Mouse (Mus musculus) ES-Bruce4 (cell line): ENCODE results near the gene Inpp5e. TPM values are rescaled to one million over a fixed set of nuclear protein-coding genes. Genes with fewer than 3 reads are reported as not detected.

Experiments
- H3K27ac ChIP-seq: 2 replicates; pipeline ENCODE4 v1.5.1; 2012; ENCODE audit warnings: low read length, inconsistent platforms; ENCODE audit not compliant: insufficient read depth
- H3K27me3 ChIP-seq: 2 replicates; pipeline ENCODE4 v1.6.1; 2012; ENCODE audit warnings: mild to moderate bottlenecking, low read length, inconsistent platforms; ENCODE audit not compliant: control insufficient read depth, poor library complexity, insufficient read depth, severe bottlenecking
- H3K36me3 ChIP-seq: 2 replicates; pipeline ENCODE4 v1.6.1; 2012; ENCODE audit warnings: inconsistent platforms, mild to moderate bottlenecking, low read length, moderate library complexity; ENCODE audit not compliant: control insufficient read depth, poor library complexity, insufficient read depth, severe bottlenecking
- H3K4me1 ChIP-seq: one replicate; pipeline ENCODE4 v1.8.1; 2011; ENCODE audit warnings: low read length; ENCODE audit not compliant: control insufficient read depth, insufficient read depth
- H3K4me3 ChIP-seq: 2 replicates; pipeline ENCODE4 v1.5.1; 2011; ENCODE audit warnings: low read depth, mild to moderate bottlenecking, low read length
- H3K9ac ChIP-seq: 2 replicates; pipeline ENCODE4 v1.6.1; 2012; ENCODE audit warnings: low read depth, mild to moderate bottlenecking, inconsistent platforms; ENCODE audit not compliant: poor library complexity, severe bottlenecking
- H3K9me3 ChIP-seq: replicated peaks from 2 replicates; pipeline ENCODE4 v1.6.1; 2012; ENCODE audit warnings: mild to moderate bottlenecking, low read length, inconsistent platforms; ENCODE audit not compliant: control insufficient read depth, poor library complexity, insufficient read depth, severe bottlenecking
- CTCF ChIP-seq: IDR thresholded peaks from one replicate; pipeline ENCODE4 v1.8.1; 2011; ENCODE audit warnings: low read depth, low read length
- EP300 ChIP-seq: IDR thresholded peaks from 2 replicates; pipeline ENCODE4 v1.6.1; 2011; ENCODE audit warnings: low read depth, low read length; ENCODE audit not compliant: insufficient read depth
- POLR2A ChIP-seq: IDR thresholded peaks from one replicate; pipeline ENCODE4 v1.8.1; 2011; ENCODE audit warnings: low read length; ENCODE audit not compliant: insufficient read depth
- polyA plus RNA-seq: library from polyadenylated mRNA; stranded (reverse); fragments of >200 nt; gene quantifications from 2 replicates; pipeline ENCODE4 v1.2.4, GENCODE M21; 2011; ENCODE audit warnings: low read depth; ENCODE audit not compliant: missing spikeins, insufficient read depth, insufficient read length

Inpp5e gene
- polyA plus RNA-seq, 1 experiment: 15.3 TPM

- no peak for TF ChIP-seq CTCF
- no peak for TF ChIP-seq POLR2A
- no peak for TF ChIP-seq EP300
Measured at GRCm38 (mm10) chr2:26424541-26424940, 15.5 kb upstream of the Inpp5e start.

GRCm38 (mm10) chr2:26423086-26423485 is 14.1 kb upstream of the Inpp5e start:
- Histone ChIP-seq H3K27ac (no peak overlapping the region), H3K9ac (no peak overlapping the region), H3K4me3 (no peak overlapping the region), H3K9me3 (no peaks in the 10 kb centered on the region), H3K27me3 (no peaks in the 10 kb centered on the region), H3K36me3 (peaks cover 62% of the 10 kb centered on the region), H3K4me1 (no peaks in the 10 kb centered on the region)
- TF ChIP-seq POLR2A (no peak), CTCF (no peak), EP300 (no peak)

More at GRCm38 (mm10) chr2:26424541-26424940, 15.5 kb upstream of the Inpp5e start:
- Histone ChIP-seq H3K9ac (no peak overlapping the region), H3K27me3 (no peaks in the 10 kb centered on the region), H3K27ac (no peak overlapping the region), H3K36me3 (peaks cover 66% of the 10 kb centered on the region), H3K4me3 (no peak overlapping the region), H3K4me1 (no peaks in the 10 kb centered on the region), H3K9me3 (no peaks in the 10 kb centered on the region)

- no peak for TF ChIP-seq POLR2A
- TF ChIP-seq CTCF: no peak
- TF ChIP-seq EP300: no peak
- no peak overlapping the region for H3K9ac ChIP-seq
Measured at GRCm38 (mm10) chr2:26421969-26422368, 13.0 kb upstream of the Inpp5e start.

GRCm38 (mm10) chr2:26418120-26418519 is 9.1 kb upstream of the Inpp5e start:
- no peaks in the 10 kb centered on the region for H3K9me3 ChIP-seq
- H3K4me3 ChIP-seq: no peak overlapping the region
- no peak overlapping the region for H3K27ac ChIP-seq
- TF ChIP-seq CTCF: no peak
- peaks cover 59% of the 10 kb centered on the region for H3K36me3 ChIP-seq
- H3K9ac ChIP-seq: no peak overlapping the region
- no peaks in the 10 kb centered on the region for H3K4me1 ChIP-seq
- no peaks in the 10 kb centered on the region for H3K27me3 ChIP-seq

More at GRCm38 (mm10) chr2:26421969-26422368, 13.0 kb upstream of the Inpp5e start:
- no peak overlapping the region for H3K27ac ChIP-seq
- H3K36me3 ChIP-seq: peaks cover 64% of the 10 kb centered on the region
- no peaks in the 10 kb centered on the region for H3K4me1 ChIP-seq
- no peak overlapping the region for H3K4me3 ChIP-seq
- no peaks in the 10 kb centered on the region for H3K9me3 ChIP-seq
- no peaks in the 10 kb centered on the region for H3K27me3 ChIP-seq

GRCm38 (mm10) chr2:26417066-26417465 is 8.1 kb upstream of the Inpp5e start:
- Histone ChIP-seq H3K4me3 (no peak overlapping the region), H3K27ac (no peak overlapping the region), H3K9ac (no peak overlapping the region), H3K9me3 (no peaks in the 10 kb centered on the region), H3K27me3 (no peaks in the 10 kb centered on the region), H3K36me3 (peaks cover 53% of the 10 kb centered on the region), H3K4me1 (no peaks in the 10 kb centered on the region)
- TF ChIP-seq EP300: no peak

- H3K27me3 ChIP-seq: no peaks in the 10 kb centered on the region
- H3K4me1 ChIP-seq: no peaks in the 10 kb centered on the region
- no peak for TF ChIP-seq CTCF
- no peak for TF ChIP-seq EP300
- no peak for TF ChIP-seq POLR2A
- H3K4me3 ChIP-seq: no peak overlapping the region
- H3K9ac ChIP-seq: no peak overlapping the region
- H3K36me3 ChIP-seq: peaks cover 28% of the 10 kb centered on the region
- no peaks in the 10 kb centered on the region for H3K9me3 ChIP-seq
- H3K27ac ChIP-seq: no peak overlapping the region
Measured at GRCm38 (mm10) chr2:26410931-26411411, 2.0 kb upstream of the Inpp5e start.
